Mouse (Mus musculus): ENCODE data around the gene Kdm4a.
A peak's percentile ranks its signal among the peaks of the same experiment; 100 is the strongest.

Kdm4a gene

GRCm38 (mm10) chr4:118179467-118180300 lies at the start of gene Kdm4a:
Gene Kdm4a, minus strand, starts transcription at chr4:118180043.
- peak; percentile 100 for DNase-seq (ENCODE audit: low read depth, low spot score)

GRCm38 (mm10) chr4:118229035-118229770 lies 49.4 kb upstream of the Kdm4a start:
- no peak for DNase-seq (ENCODE audit: low read depth, low spot score)

- no peak for DNase-seq (ENCODE audit: low read depth, low spot score)
Observed at GRCm38 (mm10) chr4:118227398-118227797, 47.6 kb upstream of the Kdm4a start.

GRCm38 (mm10) chr4:118221261-118221660 lies 41.4 kb upstream of the Kdm4a start:
- no peak for DNase-seq (ENCODE audit: low read depth, low spot score)

GRCm38 (mm10) chr4:118220756-118221155 lies 40.9 kb upstream of the Kdm4a start:
- DNase-seq (ENCODE audit: low read depth, low spot score): no peak

- no peak for DNase-seq (ENCODE audit: low read depth, low spot score)
Observed at GRCm38 (mm10) chr4:118219487-118219886, 39.6 kb upstream of the Kdm4a start.

GRCm38 (mm10) chr4:118218521-118218920 lies 38.7 kb upstream of the Kdm4a start:
- DNase-seq (ENCODE audit: low read depth, low spot score): no peak

GRCm38 (mm10) chr4:118216726-118217595 lies 37.1 kb upstream of the Kdm4a start:
- DNase-seq (ENCODE audit: low read depth, low spot score): peak; percentile 78

GRCm38 (mm10) chr4:118214891-118215290 lies 35.0 kb upstream of the Kdm4a start:
- no peak for DNase-seq (ENCODE audit: low read depth, low spot score)

GRCm38 (mm10) chr4:118206918-118207640 lies 27.2 kb upstream of the Kdm4a start:
- no peak for DNase-seq (ENCODE audit: low read depth, low spot score)

GRCm38 (mm10) chr4:118205906-118206305 lies 26.1 kb upstream of the Kdm4a start:
- no peak for DNase-seq (ENCODE audit: low read depth, low spot score)

GRCm38 (mm10) chr4:118199093-118199492 lies 19.2 kb upstream of the Kdm4a start:
- DNase-seq (ENCODE audit: low read depth, low spot score): no peak

GRCm38 (mm10) chr4:118198606-118199005 lies 18.8 kb upstream of the Kdm4a start:
- DNase-seq (ENCODE audit: low read depth, low spot score): no peak

- peak; percentile 64 for DNase-seq (ENCODE audit: low read depth, low spot score)
Observed at GRCm38 (mm10) chr4:118196185-118196584, 16.3 kb upstream of the Kdm4a start.

- DNase-seq (ENCODE audit: low read depth, low spot score): no peak
Observed at GRCm38 (mm10) chr4:118180301-118181080, 648 bp upstream of the Kdm4a start.

- DNase-seq (ENCODE audit: low read depth, low spot score): no peak
Observed at GRCm38 (mm10) chr4:118178952-118179466, 834 bp downstream of the Kdm4a start.

GRCm38 (mm10) chr4:118172461-118172860 lies 7.4 kb downstream of the Kdm4a start:
- no peak for DNase-seq (ENCODE audit: low read depth, low spot score)

- no peak for DNase-seq (ENCODE audit: low read depth, low spot score)
Observed at GRCm38 (mm10) chr4:118171006-118171405, 8.8 kb downstream of the Kdm4a start.

GRCm38 (mm10) chr4:118162123-118162522 lies 17.7 kb downstream of the Kdm4a start:
- no peak for DNase-seq (ENCODE audit: low read depth, low spot score)

GRCm38 (mm10) chr4:118157666-118158065 lies 22.2 kb downstream of the Kdm4a start:
- no peak for DNase-seq (ENCODE audit: low read depth, low spot score)
